Mouse (Mus musculus): Measurements from ENCODE around the gene Lonp2. TPM values are rescaled to one million over a fixed set of nuclear protein-coding genes. Genes with fewer than 3 reads are reported as not detected.

Gene Lonp2
- 94.9 TPM for polyA plus RNA-seq (2014; fragmentation: Illumina TruSeq; extraction: RNeasy Lipid Tissue Mini Kit (QIAGEN cat#74804); ENCODE audit: low read depth, low replicate concordance)

DNA sequence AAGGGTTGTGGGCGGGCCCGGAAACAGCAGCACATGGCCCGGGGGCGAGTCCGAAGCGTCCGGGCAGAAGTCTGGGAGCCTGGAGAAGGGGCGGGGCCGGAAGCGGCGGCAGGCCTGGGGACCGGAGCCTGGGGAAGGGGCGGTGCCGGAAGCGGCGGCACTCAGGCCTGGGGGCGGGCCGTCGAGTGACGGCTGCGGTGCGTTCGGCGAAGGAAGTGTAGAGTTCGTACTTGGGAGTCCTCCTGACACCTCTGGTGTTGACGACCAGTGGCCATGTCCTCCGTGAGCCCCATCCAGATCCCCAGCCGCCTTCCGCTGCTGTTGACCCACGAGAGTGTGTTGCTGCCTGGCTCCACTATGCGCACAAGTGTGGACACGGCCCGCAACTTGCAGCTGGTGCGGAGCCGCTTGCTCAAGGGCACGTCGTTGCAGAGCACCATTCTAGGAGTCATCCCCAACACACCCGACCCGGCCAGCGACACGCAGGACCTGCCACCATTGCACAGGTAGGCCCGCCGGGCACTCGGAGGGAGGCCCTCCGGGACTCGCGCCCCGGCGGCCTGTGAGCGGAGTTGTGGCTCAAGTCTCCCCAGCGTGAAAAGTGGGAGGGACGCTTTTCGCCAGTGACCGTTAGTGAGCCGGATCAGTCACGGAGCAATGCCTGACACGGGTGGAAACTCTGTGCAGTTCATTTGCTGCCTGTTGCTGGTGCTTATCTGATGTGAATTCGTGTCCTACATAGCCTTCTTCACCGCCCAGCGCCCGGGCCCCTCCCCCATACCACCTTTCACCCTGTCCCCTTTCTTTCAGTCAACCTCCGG is at the start of gene Lonp2:
Gene Lonp2, plus strand, starts transcription at position 133 of the 821 bp plus-strand sequence.

GRCm38 (mm10) chr8:86580458-86580857 is 43.4 kb upstream of the Lonp2 start, which contains the start of gene Abcc12:
TSS of gene Abcc12 (minus strand) at chr8:86580686.

GRCm38 (mm10) chr8:86745221-86745934 is 121.5 kb downstream of the Lonp2 start, which contains the start of the genes Gm10638 and Siah1a:
TSS of gene Gm10638 (plus strand) at chr8:86745699.
TSS of gene Siah1a (minus strand) at chr8:86745934.

Other genes with a start within 250 kb of the Lonp2 start
- 1.5 TPM for gene Abcc12, start 43.4 kb upstream of the Lonp2 start, polyA plus RNA-seq (2014; fragmentation: Illumina TruSeq; extraction: RNeasy Lipid Tissue Mini Kit (QIAGEN cat#74804); ENCODE audit: low read depth, low replicate concordance)
- 4.6 TPM for gene Gm10638, start 121.7 kb downstream of the Lonp2 start, polyA plus RNA-seq (2014; fragmentation: Illumina TruSeq; extraction: RNeasy Lipid Tissue Mini Kit (QIAGEN cat#74804); ENCODE audit: low read depth, low replicate concordance)
- gene Siah1a, start 121.9 kb downstream of the Lonp2 start, polyA plus RNA-seq (2014; fragmentation: Illumina TruSeq; extraction: RNeasy Lipid Tissue Mini Kit (QIAGEN cat#74804); ENCODE audit: low read depth, low replicate concordance) = 20.3 TPM